Mouse (Mus musculus): ENCODE measurements around the gene Olfr982. TPM values are rescaled to one million over a fixed set of nuclear protein-coding genes. Genes with fewer than 3 reads are reported as not detected.

Gene Olfr982
- polyA plus RNA-seq (2012; rRNA removed) = not detected in 2 replicates

DNA sequence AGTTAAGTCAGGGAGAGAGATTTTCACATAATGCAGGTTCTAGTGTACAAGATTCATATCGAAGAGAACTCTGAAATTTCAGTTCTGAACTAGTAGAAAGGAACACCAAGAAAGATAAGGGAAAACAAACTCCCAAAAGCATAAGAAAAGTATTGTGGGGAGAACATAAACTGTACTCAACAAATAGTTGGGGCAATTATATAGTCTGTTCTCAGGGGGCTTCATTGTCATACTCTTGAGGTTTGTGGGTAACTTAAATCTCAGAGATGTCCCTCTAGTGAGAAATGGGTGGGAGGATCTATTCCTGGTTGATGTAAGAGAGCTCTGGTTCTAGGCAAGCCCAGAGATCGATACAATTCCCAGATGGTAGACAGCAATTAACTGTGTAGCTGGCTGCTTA is at the start of gene Olfr982:
TSS of gene Olfr982 (plus strand) at position 301 of the 400 bp plus-strand sequence.

DNA sequence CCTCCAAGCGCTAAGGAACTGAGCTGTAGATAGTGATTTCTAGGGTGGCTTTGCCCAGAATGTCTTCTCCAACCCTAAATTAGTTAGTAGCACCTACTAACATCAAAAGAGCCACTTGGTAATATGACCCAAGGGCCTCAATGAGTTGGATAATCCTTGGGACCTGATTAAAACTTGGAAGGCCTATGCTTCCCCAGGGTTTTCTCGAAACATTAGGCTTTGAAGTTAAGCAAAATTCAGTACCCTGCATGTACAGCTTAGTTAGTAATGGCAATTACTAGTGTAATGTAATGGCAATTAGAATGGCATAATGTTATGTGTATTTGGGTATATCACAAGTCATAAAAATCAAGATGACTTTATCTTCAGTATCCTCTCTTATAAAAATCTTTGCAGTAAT is 19.9 kb downstream of the Olfr982 start, which contains the start of gene Olfr983:
TSS of gene Olfr983 (minus strand) at position 101 of the 400 bp plus-strand sequence.

DNA sequence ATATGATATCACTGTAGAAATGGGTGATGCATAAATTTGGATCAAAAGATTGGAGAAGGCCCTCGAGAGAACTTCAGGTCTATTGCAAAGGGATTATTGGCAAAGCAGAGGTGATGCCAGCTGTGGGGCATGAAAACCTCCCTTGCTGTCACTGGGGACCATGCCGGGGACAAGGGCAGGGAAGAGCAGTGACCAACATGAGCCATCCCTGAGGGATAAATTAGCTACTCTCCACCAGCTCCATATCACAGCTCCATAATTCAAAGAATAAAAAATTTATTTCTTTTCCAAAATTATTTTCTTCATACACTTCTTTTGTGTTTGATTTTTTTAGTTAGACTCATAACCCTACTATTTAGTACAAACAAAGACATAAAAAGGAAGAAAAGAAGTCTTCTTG is 40.5 kb downstream of the Olfr982 start, which contains the start of gene Olfr984:
TSS of gene Olfr984 (minus strand) at position 101 of the 400 bp plus-strand sequence.

Other genes starting within 250 kb of the Olfr982 start
- not detected in 2 replicates for gene Olfr971, start 237.0 kb upstream of the Olfr982 start, polyA plus RNA-seq (2012; rRNA removed)
- not detected in 2 replicates for gene Olfr972, start 207.4 kb upstream of the Olfr982 start, polyA plus RNA-seq (2012; rRNA removed)
- gene Olfr229, start 166.5 kb upstream of the Olfr982 start, polyA plus RNA-seq (2012; rRNA removed) = not detected in 2 replicates
- not detected in 2 replicates for gene Olfr974, start 136.3 kb upstream of the Olfr982 start, polyA plus RNA-seq (2012; rRNA removed)
- gene Olfr975, start 121.8 kb upstream of the Olfr982 start, polyA plus RNA-seq (2012; rRNA removed) = not detected in 2 replicates
- gene Olfr976, start 112.7 kb upstream of the Olfr982 start, polyA plus RNA-seq (2012; rRNA removed) = not detected in 2 replicates
- gene Olfr978, start 81.7 kb upstream of the Olfr982 start, polyA plus RNA-seq (2012; rRNA removed) = not detected in 2 replicates
- gene Olfr979, start 70.4 kb upstream of the Olfr982 start, polyA plus RNA-seq (2012; rRNA removed) = not detected in 2 replicates
- not detected in 2 replicates for gene Olfr980, start 64.2 kb upstream of the Olfr982 start, polyA plus RNA-seq (2012; rRNA removed)
- gene Olfr981, start 52.4 kb upstream of the Olfr982 start, polyA plus RNA-seq (2012; rRNA removed) = not detected in 2 replicates
- not detected in 2 replicates for gene Olfr983, start 19.8 kb downstream of the Olfr982 start, polyA plus RNA-seq (2012; rRNA removed)
- not detected in 2 replicates for gene Olfr984, start 40.4 kb downstream of the Olfr982 start, polyA plus RNA-seq (2012; rRNA removed)
- gene Olfr985, start 56.4 kb downstream of the Olfr982 start, polyA plus RNA-seq (2012; rRNA removed) = not detected in 2 replicates
- not detected in 2 replicates for gene Tmem225, start 74.3 kb downstream of the Olfr982 start, polyA plus RNA-seq (2012; rRNA removed)
- not detected in 2 replicates for gene Olfr986, start 107.1 kb downstream of the Olfr982 start, polyA plus RNA-seq (2012; rRNA removed)
- 4.9 and 7.2 TPM in 2 replicates for gene Zfp202, start 118.5 kb downstream of the Olfr982 start, polyA plus RNA-seq (2012; rRNA removed)
- gene Scn3b, start 195.4 kb downstream of the Olfr982 start, polyA plus RNA-seq (2012; rRNA removed) = 8.9 and 14.0 TPM in 2 replicates

Measured in central nervous system, embryonic 11.5 days (tissue).